Mouse (Mus musculus) mouse trophoblast stem cell (cell line): ENCODE data around the gene Cd48.
"Not testable (repeated sequence)": the region's sequence is repeated elsewhere in the genome, so short reads cannot be mapped to it uniquely, and the experiment has no call there.

Experiments
- in situ Hi-C, 2 experiments: fragments of 300-500 bp; cut with MseI, MboI; formaldehyde crosslinking; loops; 2 replicates in 1 of 2; 3 replicates in 1 of 2; pipeline ENCODE4 v1.15.1; 2025

The Cd48 gene

DNA sequence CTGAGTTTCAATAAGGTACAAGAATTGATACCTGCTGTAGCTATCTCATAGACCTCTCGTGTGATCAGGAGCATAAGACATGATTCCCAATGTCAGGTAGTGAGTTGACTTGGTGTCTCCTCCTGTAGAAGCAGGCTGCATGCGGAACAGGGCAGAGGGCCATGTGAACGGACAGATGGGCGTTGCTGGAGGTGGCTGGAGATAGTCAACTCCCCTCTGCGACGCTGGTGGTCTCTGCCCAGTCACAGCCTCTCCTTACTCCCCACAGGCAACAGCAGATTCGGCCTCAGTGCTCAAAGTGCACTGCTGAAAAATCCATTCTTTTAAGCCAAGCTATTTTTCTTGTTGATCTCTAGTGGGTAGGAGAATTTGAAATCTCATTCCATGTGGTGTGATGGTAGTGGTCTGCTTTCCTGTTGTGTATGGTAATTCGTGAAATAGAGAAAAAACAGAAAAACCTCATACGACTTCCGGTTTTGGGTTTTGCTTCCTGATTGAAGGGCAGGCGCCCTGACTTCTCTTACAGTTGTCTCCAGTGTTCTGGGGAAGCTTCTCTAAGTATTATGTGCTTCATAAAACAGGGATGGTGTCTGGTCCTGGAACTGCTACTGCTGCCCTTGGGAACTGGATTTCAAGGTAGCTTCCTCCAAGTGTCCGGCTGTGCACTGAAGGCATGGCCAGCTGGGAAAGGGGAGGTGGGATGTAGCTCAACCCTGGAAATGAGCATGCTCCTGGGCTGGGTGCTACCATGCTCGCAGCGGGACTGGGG, at the start of gene Cd48:
TSS of gene Cd48 (plus strand) at position 479 of the 769 bp plus-strand sequence.
- in situ Hi-C loops = no loop called here

DNA sequence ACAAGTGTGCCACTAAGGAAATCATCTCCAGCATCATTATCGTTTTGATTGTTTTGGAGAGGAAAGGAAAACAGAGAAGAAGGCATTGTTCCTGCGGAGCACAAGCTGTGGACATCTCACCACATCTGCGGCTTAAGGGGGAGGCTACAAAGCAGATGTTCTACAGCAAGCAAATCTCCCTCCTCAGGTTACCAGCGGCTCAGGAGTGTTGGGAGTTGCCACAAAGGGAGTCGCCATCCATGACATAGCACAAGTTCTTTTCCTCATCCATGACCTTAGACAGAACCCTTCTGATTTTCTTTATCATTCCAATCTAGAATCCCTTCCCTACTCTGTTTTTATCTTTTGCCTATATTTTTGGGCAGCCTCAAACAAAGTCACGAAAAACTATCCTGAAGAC, 46.1 kb upstream of the Cd48 start:
- in situ Hi-C loops = no loop called here

DNA sequence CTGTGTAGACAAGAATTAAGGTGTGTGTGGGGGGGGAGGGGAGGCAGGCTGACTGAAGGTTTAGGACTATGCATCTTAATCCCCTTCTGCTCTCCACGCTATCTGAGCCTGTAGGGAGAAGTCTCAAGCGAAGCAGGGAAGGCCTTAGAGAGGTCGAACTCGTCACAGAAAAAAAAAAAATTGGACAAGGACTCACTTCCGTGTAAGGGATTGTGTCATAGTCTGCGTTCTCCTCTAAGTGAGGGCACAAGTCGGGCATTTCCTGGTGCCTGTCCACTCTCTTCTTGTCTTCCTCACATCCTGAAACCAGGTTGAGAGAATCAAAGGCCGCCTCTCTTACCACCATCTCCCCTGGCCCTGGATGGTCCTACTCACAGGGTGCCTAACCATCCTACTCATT, 44.7 kb upstream of the Cd48 start:
- in situ Hi-C loops = no loop called here

DNA sequence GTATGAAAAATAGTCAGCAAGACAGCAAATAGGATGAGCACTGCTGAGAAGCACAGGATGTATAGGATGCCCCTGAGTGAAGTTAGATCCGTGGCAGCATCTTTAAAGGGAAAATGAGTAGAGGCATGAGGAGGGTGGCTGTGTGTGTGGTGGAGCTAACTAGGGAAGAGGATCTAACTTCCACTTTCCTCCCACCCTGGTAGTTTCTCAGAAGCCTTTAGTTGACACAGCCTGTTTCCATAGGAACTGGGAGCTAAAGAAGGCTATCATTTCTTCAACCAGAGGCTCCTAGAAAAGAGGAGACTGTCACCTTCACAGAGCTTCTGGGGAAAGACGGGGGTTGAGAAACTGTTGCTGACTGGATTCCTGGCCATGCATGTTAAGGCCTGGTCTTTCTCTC, 43.1 kb upstream of the Cd48 start:
- in situ Hi-C loops = no loop called here

DNA sequence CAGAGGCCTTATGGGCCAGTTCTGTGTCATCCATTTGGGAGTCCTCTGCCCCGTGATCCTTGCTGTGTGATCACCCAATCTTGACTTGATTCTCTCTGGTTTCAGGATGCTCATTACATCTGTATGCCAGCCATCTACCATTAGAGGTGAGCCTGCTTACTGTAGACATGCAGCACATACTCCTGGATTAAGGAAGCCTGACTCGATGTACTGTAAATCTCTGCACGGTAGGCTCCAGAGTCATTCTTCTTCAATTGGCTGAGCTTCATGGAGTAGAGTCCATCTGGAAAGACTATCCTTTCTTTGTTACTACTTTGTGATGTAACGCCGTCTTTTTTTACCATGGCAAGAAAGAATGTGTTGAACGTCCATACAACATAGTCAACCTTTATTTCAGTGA, 41.0 kb upstream of the Cd48 start:
- in situ Hi-C loops = no loop called here

DNA sequence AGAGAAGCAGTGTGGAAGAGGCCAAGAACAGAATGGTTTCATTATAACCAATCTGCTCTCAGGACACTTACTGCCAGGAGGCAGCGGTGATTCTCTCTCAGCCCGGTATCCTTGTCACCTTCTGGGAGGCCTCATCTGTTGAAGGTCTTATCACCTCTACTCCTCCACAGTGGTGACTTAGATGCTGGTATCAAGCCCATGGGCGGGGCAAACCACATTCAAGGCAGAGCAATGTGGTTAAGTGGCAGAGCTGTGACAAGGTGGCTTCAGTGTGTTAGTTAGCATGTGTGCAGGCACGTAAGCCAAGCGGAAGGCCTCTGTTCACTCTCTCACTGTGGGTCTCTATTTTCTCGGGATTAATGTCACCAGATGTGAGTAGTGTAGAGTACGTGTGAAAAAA, 38.2 kb upstream of the Cd48 start:
- in situ Hi-C loops = no loop called here

DNA sequence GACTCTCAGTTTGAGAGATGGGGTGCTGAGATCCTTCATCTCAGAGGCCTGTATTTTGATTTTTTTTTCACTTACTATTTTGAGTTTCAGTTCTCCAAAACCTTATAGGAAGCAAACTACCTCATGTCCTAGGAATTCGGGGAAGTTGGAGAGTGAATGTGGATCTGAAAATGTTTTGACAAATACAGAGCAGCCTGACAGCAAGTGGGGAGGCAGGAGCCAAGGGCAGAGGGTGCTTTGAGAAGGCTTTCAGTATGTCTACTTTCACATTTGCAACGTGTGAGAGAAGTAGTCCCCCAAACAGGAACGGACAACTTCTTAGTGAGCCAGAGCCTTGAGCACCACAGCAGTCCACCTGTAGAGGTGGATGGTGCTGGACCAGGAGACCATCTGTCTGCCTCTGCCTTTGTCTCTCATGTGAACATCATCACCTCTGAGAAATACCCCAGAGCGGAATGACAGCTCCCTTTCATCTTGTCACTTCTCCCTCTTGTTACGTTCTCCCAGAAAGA, 35.3 kb upstream of the Cd48 start:
- in situ Hi-C loops = no loop called here

DNA sequence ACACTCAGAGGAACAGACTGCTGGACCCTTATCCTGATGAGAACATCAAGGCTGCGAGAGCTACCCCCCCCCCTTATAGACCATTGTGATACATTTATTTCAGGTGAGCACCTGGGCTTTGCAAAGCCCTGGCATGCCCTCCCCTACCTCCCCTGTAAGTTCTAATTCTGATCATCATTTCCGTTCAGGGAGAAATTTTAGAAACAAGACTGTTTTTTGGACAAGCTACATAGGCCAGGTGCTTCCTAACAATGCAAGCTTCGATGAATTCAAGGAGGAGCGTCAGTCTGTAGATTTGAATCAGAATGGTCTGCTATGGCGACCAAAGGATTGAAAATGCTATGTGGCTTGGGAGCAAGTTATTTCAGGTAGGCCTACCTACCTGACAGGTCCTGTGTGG, 34.1 kb upstream of the Cd48 start:
- in situ Hi-C loops = no loop called here

DNA sequence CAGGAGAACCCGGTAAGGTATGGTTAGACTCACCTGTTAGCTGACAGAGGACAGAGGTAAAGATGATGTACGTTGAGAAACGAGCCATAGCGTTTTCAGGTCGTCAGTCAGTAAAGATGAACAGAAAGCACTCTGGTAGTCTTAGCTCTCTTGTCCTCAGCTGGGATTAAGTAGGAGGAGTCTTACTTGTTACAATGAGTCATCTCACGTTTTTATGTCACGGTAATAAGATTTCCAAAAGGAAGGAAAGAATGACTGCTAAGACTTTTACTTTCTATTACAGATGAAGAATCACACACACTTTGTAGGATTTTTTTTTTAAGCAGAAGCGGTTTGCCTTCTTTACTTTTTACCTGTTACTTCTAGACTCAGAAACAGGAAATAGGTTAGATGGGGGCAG, 33.0 kb upstream of the Cd48 start:
- in situ Hi-C loops = no loop called here

DNA sequence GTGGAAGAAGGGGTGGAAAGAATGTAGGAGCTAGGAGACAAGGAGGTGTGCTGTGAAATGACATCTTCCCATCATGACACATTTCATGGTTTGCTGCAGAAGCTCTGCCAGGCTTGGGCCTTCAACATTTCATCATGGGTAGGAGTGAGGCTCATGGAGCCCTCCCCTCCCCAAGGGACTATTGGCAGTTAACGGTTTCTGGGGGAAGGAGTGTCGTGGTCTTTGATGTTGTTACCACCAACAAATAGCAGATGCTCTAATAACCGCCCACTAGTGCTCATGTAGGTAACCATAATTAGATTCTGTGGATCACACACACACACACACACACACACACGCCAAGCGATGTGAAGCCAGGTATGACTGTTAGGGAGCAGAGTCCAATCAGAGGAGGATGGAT, 29.1 kb upstream of the Cd48 start, which contains the start of gene Slamf7:
TSS of gene Slamf7 (minus strand) at position 302 of the 400 bp plus-strand sequence.
- in situ Hi-C loops = no loop called here

DNA sequence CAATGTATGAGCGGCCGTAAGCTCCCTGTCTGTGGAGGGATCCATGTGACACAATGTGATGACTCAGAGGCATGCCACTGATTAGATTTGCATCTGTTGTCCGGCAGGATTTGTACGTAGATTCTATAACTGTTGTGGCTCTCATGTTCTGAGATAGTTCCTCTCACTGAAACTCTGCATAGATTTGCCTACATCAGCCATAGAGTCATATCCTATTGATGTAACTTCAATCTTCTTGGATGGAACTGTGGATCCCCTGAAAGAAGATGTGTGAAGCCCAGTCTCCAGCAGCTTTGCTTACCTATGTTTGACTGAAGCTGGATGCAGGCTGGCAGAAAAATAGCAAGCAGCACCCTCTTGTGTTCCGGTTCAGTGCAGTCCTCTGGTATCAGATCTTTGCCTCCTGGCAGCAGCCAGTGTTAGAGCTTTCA, 23.2 kb upstream of the Cd48 start:
- in situ Hi-C loops = no loop called here

DNA sequence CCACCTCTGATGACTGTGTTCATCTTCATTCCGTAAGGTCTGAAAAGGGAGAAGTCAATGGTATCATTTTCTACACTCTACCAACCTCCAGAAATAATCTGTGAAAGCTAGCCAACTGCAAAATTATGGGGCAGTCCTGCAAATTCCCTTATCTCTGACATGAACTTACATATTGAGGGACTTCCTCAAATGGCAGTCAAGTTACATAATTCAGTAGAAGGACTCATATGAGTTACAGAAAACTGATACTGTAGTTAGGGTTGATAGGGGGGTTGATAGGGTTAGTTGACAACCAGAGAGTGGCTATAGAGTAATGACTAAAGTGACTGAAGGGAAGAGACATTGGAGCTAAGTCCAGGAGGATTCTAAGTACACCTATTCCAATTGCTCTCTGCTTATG, 21.4 kb upstream of the Cd48 start:
- in situ Hi-C loops = no loop called here

DNA sequence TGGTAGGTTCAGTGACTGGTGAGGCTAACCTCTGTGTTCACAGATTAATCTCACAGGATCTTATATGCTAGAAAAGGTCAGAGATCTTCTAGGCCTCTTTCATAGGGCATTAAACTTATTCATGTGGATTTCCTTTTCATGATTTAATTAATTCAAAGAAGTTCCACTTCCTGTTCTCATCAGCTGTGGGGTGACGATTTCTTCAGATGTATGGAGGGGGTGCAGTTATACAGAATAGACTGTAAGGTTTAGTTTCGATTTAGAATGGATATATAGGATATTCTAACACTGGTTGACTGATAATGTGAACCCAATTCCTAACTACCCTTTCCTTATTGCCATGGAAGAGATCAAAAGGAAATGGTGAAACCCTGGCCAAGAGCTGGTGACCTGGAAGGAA, 20.3 kb upstream of the Cd48 start:
- in situ Hi-C loops = no loop called here

DNA sequence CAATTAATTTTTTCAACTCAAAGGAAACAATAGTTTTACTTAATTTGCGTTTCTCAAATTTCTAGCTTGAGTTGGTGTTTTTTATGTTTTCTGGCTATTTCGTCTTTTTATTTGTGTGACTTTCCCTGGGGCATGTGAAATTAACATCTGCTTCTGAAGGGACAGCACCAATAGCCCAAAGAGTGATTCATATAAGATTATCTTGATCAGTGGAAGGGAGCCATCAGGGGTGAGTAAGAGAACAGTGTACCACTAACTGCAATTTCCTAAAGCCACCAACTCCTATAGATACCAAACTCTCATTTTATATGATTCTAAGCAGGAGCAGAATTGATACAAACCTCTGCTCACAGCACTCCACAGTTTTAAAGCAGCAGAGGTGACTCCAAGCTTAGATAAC, 18.1 kb upstream of the Cd48 start:
- in situ Hi-C loops = no loop called here

DNA sequence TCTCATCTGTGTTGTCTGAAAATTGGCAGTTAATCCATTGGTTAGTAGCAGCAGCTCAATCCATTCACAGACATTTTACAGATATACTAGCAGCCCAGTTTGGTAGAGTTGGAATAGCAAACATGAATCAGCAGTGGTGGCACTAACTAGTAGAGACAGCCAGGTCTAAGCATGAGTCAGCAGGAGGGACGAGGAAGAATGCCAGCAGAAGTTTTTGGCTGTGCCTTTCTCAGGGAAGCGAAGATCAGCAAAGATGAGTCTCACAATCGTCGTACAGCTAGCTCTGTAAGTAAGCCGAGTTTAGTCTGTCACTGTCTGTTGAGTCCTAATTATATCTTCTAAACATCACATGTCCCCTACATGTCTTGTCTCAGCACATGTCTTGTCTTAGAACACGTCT, 15.5 kb upstream of the Cd48 start:
- in situ Hi-C loops = no loop called here

DNA sequence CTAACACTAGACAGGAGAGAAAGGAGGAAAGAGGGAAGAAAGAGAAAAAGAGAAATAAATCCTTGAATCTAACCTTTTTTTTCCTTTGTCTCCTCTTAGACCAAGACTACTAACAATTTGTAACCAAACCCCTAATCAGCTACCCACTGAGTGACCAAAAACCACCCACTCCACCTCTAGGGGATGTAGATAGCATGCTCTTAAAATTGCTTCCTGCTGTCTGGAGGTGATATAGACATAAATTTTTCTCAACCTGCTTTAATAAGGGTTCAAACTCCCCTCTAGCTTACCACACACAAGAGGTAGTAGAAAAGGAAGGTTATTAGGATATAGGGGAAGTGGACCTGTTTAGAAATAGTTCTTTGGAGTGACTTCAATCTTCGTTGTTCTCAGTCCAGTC, 14.6 kb upstream of the Cd48 start:
- in situ Hi-C loops = no loop called here

DNA sequence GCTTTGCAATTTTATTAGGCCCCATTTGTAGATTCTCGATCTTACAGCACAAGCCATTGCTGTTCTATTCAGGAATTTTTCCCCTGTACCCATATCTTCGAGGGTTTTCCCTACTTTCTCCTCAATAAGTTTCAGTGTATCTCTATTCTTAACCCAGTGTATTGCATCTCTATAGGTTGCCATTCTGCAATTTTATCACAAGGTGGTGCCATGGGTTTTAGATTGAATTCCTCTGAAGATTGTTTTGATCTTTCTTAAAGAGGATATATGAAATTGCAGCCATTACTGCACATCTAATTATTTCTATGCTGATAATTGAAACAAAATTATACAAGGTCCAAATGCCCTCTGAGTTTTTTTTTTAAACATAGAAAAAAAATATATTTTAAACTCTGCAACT, 9.4 kb upstream of the Cd48 start:
- in situ Hi-C loops = not testable (repeated sequence)

DNA sequence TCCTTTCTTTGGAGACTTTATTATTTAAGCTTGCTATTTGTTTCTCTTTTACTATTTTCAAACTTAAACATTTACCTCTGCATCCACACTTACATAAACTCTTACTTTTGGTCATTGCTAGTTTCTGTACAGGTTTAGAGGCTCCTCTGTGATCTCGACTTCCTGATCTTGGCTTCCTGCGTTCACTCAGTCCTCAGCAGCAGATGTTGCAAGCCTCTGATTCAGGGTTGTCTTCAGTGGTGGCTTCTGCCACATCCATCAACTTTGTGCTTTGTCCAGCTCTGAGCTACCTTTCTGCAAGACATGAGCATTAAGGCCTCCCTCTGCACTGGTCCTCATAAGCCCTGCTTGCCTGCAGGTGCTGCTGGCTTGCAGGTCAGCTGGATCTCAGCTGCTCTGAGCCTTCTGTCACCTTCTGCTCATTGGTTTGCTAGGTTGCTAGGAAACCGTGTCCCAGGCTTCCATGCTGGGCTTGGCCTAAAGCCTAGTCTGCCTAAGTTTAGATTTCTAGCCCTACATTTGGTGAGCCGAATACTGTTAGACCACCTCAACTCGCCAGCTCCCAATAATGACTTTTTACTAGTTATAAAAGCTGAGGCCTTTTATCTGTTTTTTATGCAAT, 8.8 kb upstream of the Cd48 start:
- in situ Hi-C loops = no loop called here

DNA sequence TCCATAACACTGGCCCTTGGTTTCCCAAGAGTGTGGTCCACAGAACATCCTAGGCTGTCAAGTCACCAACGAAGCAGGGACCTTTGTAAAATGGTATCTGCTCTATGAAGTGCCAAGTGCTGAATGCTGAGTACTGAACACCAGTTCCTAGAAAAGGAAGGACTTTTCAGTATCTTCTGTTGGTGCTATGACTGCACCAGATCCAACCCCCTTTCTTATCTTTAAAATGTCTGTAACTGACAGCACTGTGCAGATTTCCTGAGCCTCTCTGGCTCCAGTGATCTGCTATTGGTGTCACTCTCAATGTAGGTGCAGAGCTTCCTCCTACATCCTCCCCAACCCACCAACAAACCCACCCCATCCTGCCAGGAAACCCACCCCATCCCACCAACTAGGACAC, 7.3 kb upstream of the Cd48 start:
- in situ Hi-C loops = no loop called here

DNA sequence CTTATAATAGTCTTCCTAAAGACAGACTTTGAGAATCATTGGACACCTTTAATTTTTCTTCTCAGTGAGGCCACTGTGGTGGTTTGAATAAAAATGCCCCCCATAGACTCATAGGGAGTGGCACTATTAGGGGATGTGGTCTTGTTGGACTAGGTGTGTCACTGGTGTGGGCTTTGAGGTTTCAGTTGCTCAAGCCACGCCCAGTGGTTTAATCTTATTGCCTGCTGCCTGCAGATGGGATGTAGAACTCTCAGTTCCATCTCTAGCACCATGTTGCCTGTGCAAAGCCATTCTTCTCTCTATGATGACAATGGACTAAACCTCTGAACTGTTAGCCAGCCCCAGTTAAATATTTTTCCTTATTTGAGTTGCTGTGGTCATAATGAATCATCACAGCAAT, 4.1 kb upstream of the Cd48 start:
- in situ Hi-C loops = no loop called here

DNA sequence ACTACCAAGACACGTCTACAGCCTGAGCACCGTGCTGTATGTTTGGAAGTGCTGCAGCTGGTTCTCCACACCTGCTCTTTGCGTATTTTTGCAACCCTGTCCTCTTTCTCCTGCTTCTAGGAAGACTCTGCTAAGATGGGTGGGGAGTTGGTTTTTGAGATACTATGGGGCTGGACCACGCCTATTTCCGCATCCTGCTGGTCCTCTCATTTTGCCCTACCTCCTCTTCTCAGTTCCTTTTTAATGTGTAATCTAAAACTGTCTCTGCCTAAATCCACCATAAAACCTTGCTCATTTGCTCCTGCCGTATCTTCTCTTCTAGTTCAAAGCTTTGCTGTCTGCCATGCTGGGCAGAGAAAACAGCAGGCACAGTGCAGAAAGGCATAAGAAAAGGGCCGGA, 800 bp upstream of the Cd48 start:
- in situ Hi-C loops = no loop called here

DNA sequence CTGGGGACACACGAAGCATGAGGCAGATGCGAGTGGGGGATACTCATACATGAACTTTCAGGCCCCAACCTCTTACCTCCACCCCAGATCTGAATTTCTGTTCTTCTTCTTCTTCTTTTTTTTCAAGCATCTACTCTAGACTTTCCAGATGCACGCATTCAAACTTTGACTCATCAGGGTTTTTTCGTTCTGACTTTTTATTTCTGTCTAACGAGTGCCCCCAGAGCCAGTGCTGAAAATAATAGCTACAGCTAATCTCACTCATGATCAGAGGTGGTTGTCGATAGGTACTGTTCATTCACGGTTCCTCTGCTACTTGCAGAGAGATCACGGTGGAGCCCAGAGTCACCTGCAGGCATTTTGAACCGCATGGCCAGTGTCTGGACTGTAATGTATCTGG, 3.1 kb downstream of the Cd48 start:
- in situ Hi-C loops = no loop called here

DNA sequence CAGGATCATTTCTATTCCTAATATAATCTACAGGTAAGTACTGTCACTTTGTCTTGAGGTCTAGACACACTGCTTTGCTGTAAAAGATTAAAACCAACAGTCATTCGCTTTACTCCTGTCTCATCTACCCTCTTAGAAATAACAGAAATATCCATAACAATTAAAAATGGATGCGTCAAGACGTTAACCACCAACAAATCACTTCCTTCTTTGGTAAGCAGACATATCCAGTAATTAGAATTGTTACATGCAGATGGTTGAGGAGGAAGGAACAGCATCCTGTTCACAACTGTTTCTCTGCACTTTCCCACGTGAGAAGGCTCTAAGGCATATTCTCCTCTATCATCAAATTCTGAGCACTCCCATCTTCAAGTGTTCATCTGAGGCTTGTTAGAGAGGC, 5.5 kb downstream of the Cd48 start:
- in situ Hi-C loops = no loop called here
